Mouse (Mus musculus): Measurements from ENCODE around the gene Pias4.

DNA sequence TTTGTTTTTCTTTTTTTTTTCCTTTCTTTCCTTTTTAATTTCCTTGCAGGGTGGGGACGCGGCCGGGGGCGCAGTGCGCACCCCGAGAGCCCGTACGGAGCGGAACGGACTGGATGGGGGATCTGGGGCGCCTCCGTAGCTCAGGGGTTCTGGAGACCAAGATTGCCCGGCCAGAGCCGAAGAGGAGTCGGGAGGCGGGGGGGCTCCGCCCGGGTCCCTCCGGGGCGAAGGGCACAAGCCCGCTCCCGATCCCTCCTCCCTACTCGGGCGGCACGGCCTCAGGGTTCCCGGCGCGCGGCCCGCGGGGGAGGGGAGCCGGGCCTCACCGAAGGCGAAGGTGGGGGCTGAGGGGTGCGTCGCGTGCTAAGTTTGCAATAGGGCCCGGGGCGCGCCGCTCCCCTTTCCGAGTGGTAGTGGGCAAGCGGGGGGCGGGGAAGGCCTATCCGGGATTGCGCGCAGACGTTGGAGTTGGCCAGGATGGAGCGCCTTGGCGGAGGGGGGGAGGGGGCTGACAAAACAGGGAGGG lies 31.0 kb downstream of the Pias4 start:
- TF ChIP-seq CTCF (IDR thresholded peaks at IDR 0.05; ENCODE audit: borderline replicate concordance, insufficient read depth, low read length) (no peak), POLR2A (IDR thresholded peaks at IDR 0.05; ENCODE audit: low read depth, low read length) (0 out of 2 replicates have a peak, but pooled peaks have one; percentile 26)

Measured in embryonic fibroblast, embryonic 13.5 days (primary cell).